Mouse (Mus musculus): ENCODE measurements around the gene Gm6760. TPM values are rescaled to one million over a fixed set of nuclear protein-coding genes. Genes with fewer than 3 reads are reported as not detected.

Gm6760 gene
- not detected in 2 replicates for polyA plus RNA-seq (2015; fragmentation: Nextera tagmentation; extraction: Ambion mirVana)

DNA sequence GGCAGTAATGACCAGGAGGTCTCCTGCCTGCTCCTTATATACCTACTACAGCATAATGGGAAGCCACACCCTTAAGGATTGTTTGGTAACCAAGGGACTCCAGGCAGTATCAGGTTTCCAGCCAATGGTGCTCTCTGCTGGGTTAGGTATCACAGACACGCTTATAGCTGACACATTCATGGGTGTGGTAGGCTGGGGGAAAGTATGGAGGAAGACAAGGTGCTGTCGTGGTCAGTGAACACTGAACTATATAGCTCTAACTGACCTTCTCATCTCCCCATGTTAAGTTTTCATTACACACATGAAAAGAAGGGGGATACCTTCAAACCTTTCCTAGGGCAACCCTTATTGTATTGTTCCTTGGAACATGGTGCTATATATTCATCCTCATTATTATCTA, at the start of gene Gm6760:
Gm6760 (minus strand) TSS at position 101 of the 400 bp plus-strand sequence.
- Histone ChIP-seq H3K36me3 (ENCODE audit: insufficient read depth, low read length) (no peaks in the 10 kb centered on the region), H3K4me3 (ENCODE audit: low read length) (no peak within 1 kb of the TSS), H3K27ac (ENCODE audit: low read length) (no peak within 1 kb of the TSS), H3K9ac (replicated peaks; ENCODE audit: low read length) (no peak within 1 kb of the TSS), H3K4me2 (replicated peaks; ENCODE audit: low read depth, low read length) (no peak within 1 kb of the TSS), H3K27me3 (ENCODE audit: insufficient read depth, low read length) (no peaks in the 10 kb centered on the region), H3K9me3 (ENCODE audit: low read length) (no peaks in the 10 kb centered on the region; the same call in 1 of the 2 replicates), H3K4me1 (ENCODE audit: insufficient read depth, low read length) (no peaks in the 10 kb centered on the region)
- no peak for ATAC-seq (ENCODE audit: low FRiP score, low TSS enrichment)
- WGBS = 58% methylated on average over 2 of the region's 2 CpGs

DNA sequence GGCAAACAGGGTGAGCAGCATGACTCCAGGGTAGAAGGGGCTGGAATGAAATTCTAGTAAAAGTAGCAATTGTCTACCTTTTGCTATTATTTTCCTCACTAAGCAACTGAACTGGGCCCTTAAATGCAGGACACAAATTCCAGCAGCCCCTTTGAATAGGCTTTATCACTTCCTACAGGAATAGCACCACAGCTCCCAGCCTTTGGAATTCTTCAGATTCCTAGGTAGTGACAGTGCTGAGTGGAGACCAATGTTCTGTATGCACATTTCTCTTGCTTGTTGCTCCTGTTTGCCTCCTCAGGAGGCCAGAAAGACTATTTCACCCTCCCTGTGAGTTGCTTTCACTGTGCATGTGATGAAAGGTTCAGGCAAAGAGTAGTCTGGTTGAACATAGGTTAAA, 29.2 kb upstream of the Gm6760 start:
- H3K9me3 ChIP-seq (ENCODE audit: low read length) = no peaks in the 10 kb centered on the region
- H3K27me3 ChIP-seq (ENCODE audit: insufficient read depth, low read length) = no peaks in the 10 kb centered on the region
- H3K4me3 ChIP-seq (ENCODE audit: low read length) = no peak overlapping the region
- H3K27ac ChIP-seq (ENCODE audit: low read length) = no peak overlapping the region
- H3K9ac ChIP-seq (replicated peaks; ENCODE audit: low read length) = no peak overlapping the region
- ATAC-seq (ENCODE audit: low FRiP score, low TSS enrichment) = no peak
- H3K36me3 ChIP-seq (ENCODE audit: insufficient read depth, low read length) = no peaks in the 10 kb centered on the region
- no peak overlapping the region for H3K4me2 ChIP-seq (replicated peaks; ENCODE audit: low read depth, low read length)
- no peaks in the 10 kb centered on the region for H3K4me1 ChIP-seq (ENCODE audit: insufficient read depth, low read length)

DNA sequence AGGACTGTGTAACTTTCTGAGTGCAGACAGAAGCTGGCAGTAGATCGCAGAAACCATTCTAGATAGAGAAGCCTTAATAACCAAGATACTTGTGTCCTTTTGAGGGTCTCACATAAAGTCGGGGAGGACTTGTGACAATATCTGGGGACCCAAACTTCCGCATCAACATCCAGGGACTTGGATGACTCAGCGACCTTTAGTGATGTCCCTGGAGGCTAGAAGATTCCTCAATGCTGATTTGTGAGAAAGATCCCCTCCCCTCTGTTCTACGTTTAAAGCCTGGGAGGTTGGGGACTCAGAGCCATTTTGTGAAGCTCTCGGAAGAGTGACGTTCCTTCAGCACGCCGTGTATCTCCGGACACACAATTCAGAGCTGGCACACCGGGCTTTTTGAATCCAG, 21.2 kb upstream of the Gm6760 start, which contains the start of gene 3830417A13Rik:
3830417A13Rik (plus strand) TSS at position 301 of the 400 bp plus-strand sequence.
- H3K9me3 ChIP-seq (ENCODE audit: low read length) = no peaks in the 10 kb centered on the region
- no peak within 1 kb of the TSS for H3K27ac ChIP-seq (ENCODE audit: low read length)
- H3K27me3 ChIP-seq (ENCODE audit: insufficient read depth, low read length) = no peaks in the 10 kb centered on the region
- H3K9ac ChIP-seq (replicated peaks; ENCODE audit: low read length) = no peak within 1 kb of the TSS
- H3K36me3 ChIP-seq (ENCODE audit: insufficient read depth, low read length) = no peaks in the 10 kb centered on the region
- no peak for ATAC-seq (ENCODE audit: low FRiP score, low TSS enrichment)
- H3K4me2 ChIP-seq (replicated peaks; ENCODE audit: low read depth, low read length) = no peak within 1 kb of the TSS
- H3K4me3 ChIP-seq (ENCODE audit: low read length) = no peak within 1 kb of the TSS
- no peaks in the 10 kb centered on the region for H3K4me1 ChIP-seq (ENCODE audit: insufficient read depth, low read length)
- WGBS = 88% methylated on average over 11 of the region's 11 CpGs

Other genes starting within 250 kb of the Gm6760 start
- gene 3830417A13Rik, start 21.4 kb upstream of the Gm6760 start, polyA plus RNA-seq (2015; fragmentation: Nextera tagmentation; extraction: Ambion mirVana) = 0.15 TPM in 1 of 2 replicates, not detected in the other
- 1.00 and 1.1 TPM in 2 replicates for gene Slitrk4, start 124.8 kb upstream of the Gm6760 start, polyA plus RNA-seq (2015; fragmentation: Nextera tagmentation; extraction: Ambion mirVana)

Measured in kidney, embryonic 16.5 days (tissue).